Mouse (Mus musculus) kidney, adult 2 months (tissue): ENCODE results near the gene Tarbp1.

Source experiments
- CTCF ChIP-seq: fragments of 200-500 bp; conservative IDR thresholded peaks from 2 replicates; pipeline ENCODE4 v1.5.1; 2011; ENCODE audit warnings: low read depth, mild to moderate bottlenecking, control low read depth, low read length, moderate library complexity, mixed read lengths; ENCODE audit not compliant: insufficient read depth, insufficient read length
- POLR2A ChIP-seq: fragments of 200-500 bp; IDR thresholded peaks from one replicate; pipeline ENCODE4 v1.6.1; 2011; ENCODE audit warnings: low read depth, low read length, control low read depth

DNA sequence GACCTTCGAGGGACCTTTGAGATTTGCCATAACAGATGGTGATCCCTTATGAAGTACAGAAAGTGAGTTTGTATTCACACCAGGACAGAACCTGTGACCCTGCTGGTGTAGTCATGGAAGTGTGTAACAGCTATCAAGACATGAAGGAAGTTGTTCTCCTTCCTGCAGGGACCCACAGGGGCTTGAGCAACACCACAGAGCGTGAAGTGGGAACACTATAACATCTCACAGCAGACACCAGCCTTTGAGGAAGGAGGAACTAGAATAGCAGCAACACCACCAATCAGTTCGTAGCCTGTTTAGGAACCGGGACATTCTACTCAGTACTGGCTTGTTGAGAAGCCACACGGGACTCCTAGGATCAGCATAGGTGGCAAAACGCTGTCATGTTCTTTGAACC lies 95.3 kb downstream of the Tarbp1 start:
- no peak for TF ChIP-seq POLR2A
- TF ChIP-seq CTCF = no peak
